Mouse (Mus musculus): ENCODE data around the gene Ralgps1. TPM values are rescaled to one million over a fixed set of nuclear protein-coding genes. Genes with fewer than 3 reads are reported as not detected.

The Ralgps1 gene
- polyA plus RNA-seq, 1 experiment = 0.47 TPM

GRCm38 (mm10) chr2:33268384-33269131 is 102.7 kb downstream of the Ralgps1 start:
- Histone ChIP-seq H3K4me3 (ENCODE audit: insufficient read depth, poor library complexity, severe bottlenecking) (no peak overlapping the region), H3K36me3 (ENCODE audit: control insufficient read depth, insufficient read depth) (no peaks in the 10 kb centered on the region), H3K79me3 (ENCODE audit: low read depth) (no peaks in the 10 kb centered on the region), H3K27me3 (ENCODE audit: control insufficient read depth, insufficient read depth, insufficient read length) (no peaks in the 10 kb centered on the region), H3ac (ENCODE audit: control insufficient read depth, insufficient read length, low read depth) (no peak overlapping the region), H3K79me2 (ENCODE audit: control insufficient read depth, insufficient read depth) (no peaks in the 10 kb centered on the region)
- TF ChIP-seq MYOG (IDR thresholded peaks at IDR 0.05; ENCODE audit: control insufficient read depth, extremely low read depth, insufficient read length) (no peak), FOSL1 (IDR thresholded peaks at IDR 0.05; ENCODE audit: insufficient read depth, low read length, poor library complexity, severe bottlenecking) (no peak), MYOD1 (IDR thresholded peaks at IDR 0.05; ENCODE audit: control insufficient read depth, insufficient read length, low read depth) (no peak), CTCF (IDR thresholded peaks at IDR 0.05; ENCODE audit: control insufficient read depth, insufficient read depth, insufficient read length) (no peak), MAX (IDR thresholded peaks at IDR 0.05) (no peak), USF1 (IDR thresholded peaks at IDR 0.05; ENCODE audit: low read depth) (no peak), CEBPB (IDR thresholded peaks at IDR 0.05; ENCODE audit: low read depth) (no peak)

GRCm38 (mm10) chr2:33267075-33267474 is 104.2 kb downstream of the Ralgps1 start:
- Histone ChIP-seq H3K36me3 (ENCODE audit: control insufficient read depth, insufficient read depth) (no peaks in the 10 kb centered on the region), H3K4me3 (ENCODE audit: insufficient read depth, poor library complexity, severe bottlenecking) (no peak overlapping the region), H3K27me3 (ENCODE audit: control insufficient read depth, insufficient read depth, insufficient read length) (no peaks in the 10 kb centered on the region), H3ac (ENCODE audit: control insufficient read depth, insufficient read length, low read depth) (no peak overlapping the region), H3K79me2 (ENCODE audit: control insufficient read depth, insufficient read depth) (no peaks in the 10 kb centered on the region), H3K79me3 (ENCODE audit: low read depth) (no peaks in the 10 kb centered on the region)
- TF ChIP-seq USF1 (IDR thresholded peaks at IDR 0.05; ENCODE audit: low read depth) = no peak
- TF ChIP-seq MYOD1 (IDR thresholded peaks at IDR 0.05; ENCODE audit: control insufficient read depth, insufficient read length, low read depth) = no peak
- no peak for TF ChIP-seq CEBPB (IDR thresholded peaks at IDR 0.05; ENCODE audit: low read depth)
- no peak for TF ChIP-seq FOSL1 (IDR thresholded peaks at IDR 0.05; ENCODE audit: insufficient read depth, low read length, poor library complexity, severe bottlenecking)
- no peak for TF ChIP-seq MYOG (IDR thresholded peaks at IDR 0.05; ENCODE audit: control insufficient read depth, extremely low read depth, insufficient read length)
- TF ChIP-seq CTCF (IDR thresholded peaks at IDR 0.05; ENCODE audit: control insufficient read depth, insufficient read depth, insufficient read length) = no peak
- no peak for TF ChIP-seq MAX (IDR thresholded peaks at IDR 0.05)

DNA sequence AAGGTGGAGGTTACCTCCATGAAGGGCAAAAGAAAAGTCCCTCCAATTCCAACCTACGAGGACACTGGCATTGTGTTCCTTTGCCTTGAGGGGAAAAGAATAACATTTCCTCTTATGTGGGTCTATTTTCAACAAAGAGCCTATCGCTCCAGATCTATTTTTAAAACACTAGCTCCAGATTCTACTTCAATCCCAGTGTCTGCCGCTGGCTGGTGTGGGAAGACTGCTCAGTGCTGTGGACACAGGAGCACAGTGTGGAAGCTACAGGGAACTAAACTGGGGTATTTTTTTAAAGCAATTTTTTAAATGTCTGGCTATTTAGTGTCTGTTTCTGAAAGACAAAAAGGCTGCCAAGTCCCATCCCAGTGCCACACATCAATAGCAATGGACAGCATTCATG is 105.5 kb downstream of the Ralgps1 start:
- no peak overlapping the region for H3ac ChIP-seq (ENCODE audit: control insufficient read depth, insufficient read length, low read depth)
- no peaks in the 10 kb centered on the region for H3K27me3 ChIP-seq (ENCODE audit: control insufficient read depth, insufficient read depth, insufficient read length)
- H3K79me3 ChIP-seq (ENCODE audit: low read depth) = no peaks in the 10 kb centered on the region
- no peak overlapping the region for H3K4me3 ChIP-seq (ENCODE audit: insufficient read depth, poor library complexity, severe bottlenecking)
- TF ChIP-seq USF1 (IDR thresholded peaks at IDR 0.05; ENCODE audit: low read depth) (no peak), CEBPB (IDR thresholded peaks at IDR 0.05; ENCODE audit: low read depth) (no peak), MAX (IDR thresholded peaks at IDR 0.05) (no peak), MYOD1 (IDR thresholded peaks at IDR 0.05; ENCODE audit: control insufficient read depth, insufficient read length, low read depth) (no peak), CTCF (IDR thresholded peaks at IDR 0.05; ENCODE audit: control insufficient read depth, insufficient read depth, insufficient read length) (no peak), MYOG (IDR thresholded peaks at IDR 0.05; ENCODE audit: control insufficient read depth, extremely low read depth, insufficient read length) (no peak), FOSL1 (IDR thresholded peaks at IDR 0.05; ENCODE audit: insufficient read depth, low read length, poor library complexity, severe bottlenecking) (no peak)
- no peaks in the 10 kb centered on the region for H3K36me3 ChIP-seq (ENCODE audit: control insufficient read depth, insufficient read depth)
- no peaks in the 10 kb centered on the region for H3K79me2 ChIP-seq (ENCODE audit: control insufficient read depth, insufficient read depth)

DNA sequence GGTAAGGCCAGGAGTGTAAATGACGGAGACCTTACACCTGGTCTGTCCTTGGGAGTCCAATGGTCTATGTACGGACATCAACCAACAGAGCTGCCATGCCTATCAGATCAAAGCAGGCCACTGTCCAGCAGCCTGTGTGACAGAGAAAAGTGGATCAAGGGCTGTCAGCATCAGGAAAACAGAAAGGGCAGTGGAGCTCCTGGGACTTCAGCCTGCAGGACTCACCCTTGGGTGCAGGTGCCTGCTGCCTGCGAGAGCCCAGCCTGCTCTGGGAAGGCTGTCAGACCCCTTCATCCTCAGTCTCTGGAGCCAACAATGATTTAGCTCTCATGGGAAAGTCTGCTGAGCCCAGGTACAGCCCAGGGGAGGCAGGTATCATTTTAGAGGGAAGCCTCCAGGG is 109.8 kb downstream of the Ralgps1 start:
- Histone ChIP-seq H3K36me3 (ENCODE audit: control insufficient read depth, insufficient read depth) (no peaks in the 10 kb centered on the region), H3ac (ENCODE audit: control insufficient read depth, insufficient read length, low read depth) (no peak overlapping the region), H3K79me2 (ENCODE audit: control insufficient read depth, insufficient read depth) (no peaks in the 10 kb centered on the region), H3K27me3 (ENCODE audit: control insufficient read depth, insufficient read depth, insufficient read length) (no peaks in the 10 kb centered on the region), H3K4me3 (ENCODE audit: insufficient read depth, poor library complexity, severe bottlenecking) (no peak overlapping the region), H3K79me3 (ENCODE audit: low read depth) (no peaks in the 10 kb centered on the region)
- TF ChIP-seq MYOG (IDR thresholded peaks at IDR 0.05; ENCODE audit: control insufficient read depth, extremely low read depth, insufficient read length) (no peak), MYOD1 (IDR thresholded peaks at IDR 0.05; ENCODE audit: control insufficient read depth, insufficient read length, low read depth) (no peak), FOSL1 (IDR thresholded peaks at IDR 0.05; ENCODE audit: insufficient read depth, low read length, poor library complexity, severe bottlenecking) (no peak), MAX (IDR thresholded peaks at IDR 0.05) (no peak), USF1 (IDR thresholded peaks at IDR 0.05; ENCODE audit: low read depth) (no peak), CEBPB (IDR thresholded peaks at IDR 0.05; ENCODE audit: low read depth) (no peak), CTCF (IDR thresholded peaks at IDR 0.05; ENCODE audit: control insufficient read depth, insufficient read depth, insufficient read length) (no peak)

DNA sequence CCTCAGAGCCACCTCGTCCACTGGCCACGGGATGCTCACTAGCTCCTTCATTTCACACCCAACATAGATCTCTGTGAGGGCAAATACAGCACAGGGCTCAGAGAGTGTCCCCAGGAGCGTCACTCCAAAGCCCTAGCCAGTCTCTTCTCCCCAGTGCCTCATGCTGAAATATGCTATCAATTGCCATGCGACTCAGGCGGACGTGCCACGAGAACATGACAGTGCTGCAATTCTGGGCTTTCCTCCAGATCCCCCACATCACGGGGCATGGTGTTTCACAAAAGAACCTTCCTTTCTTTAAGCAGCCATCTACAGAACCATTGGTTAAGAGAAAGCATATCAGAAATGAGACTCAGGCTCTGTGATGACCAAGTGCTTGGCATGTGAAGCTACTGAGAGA is 110.5 kb downstream of the Ralgps1 start:
- no peak overlapping the region for H3K4me3 ChIP-seq (ENCODE audit: insufficient read depth, poor library complexity, severe bottlenecking)
- H3K27me3 ChIP-seq (ENCODE audit: control insufficient read depth, insufficient read depth, insufficient read length) = no peaks in the 10 kb centered on the region
- H3ac ChIP-seq (ENCODE audit: control insufficient read depth, insufficient read length, low read depth) = no peak overlapping the region
- no peaks in the 10 kb centered on the region for H3K79me2 ChIP-seq (ENCODE audit: control insufficient read depth, insufficient read depth)
- H3K36me3 ChIP-seq (ENCODE audit: control insufficient read depth, insufficient read depth) = no peaks in the 10 kb centered on the region
- H3K79me3 ChIP-seq (ENCODE audit: low read depth) = no peaks in the 10 kb centered on the region
- TF ChIP-seq CTCF (IDR thresholded peaks at IDR 0.05; ENCODE audit: control insufficient read depth, insufficient read depth, insufficient read length) (no peak), MYOD1 (IDR thresholded peaks at IDR 0.05; ENCODE audit: control insufficient read depth, insufficient read length, low read depth) (no peak), USF1 (IDR thresholded peaks at IDR 0.05; ENCODE audit: low read depth) (no peak), MYOG (IDR thresholded peaks at IDR 0.05; ENCODE audit: control insufficient read depth, extremely low read depth, insufficient read length) (no peak), FOSL1 (IDR thresholded peaks at IDR 0.05; ENCODE audit: insufficient read depth, low read length, poor library complexity, severe bottlenecking) (no peak), CEBPB (IDR thresholded peaks at IDR 0.05; ENCODE audit: low read depth) (no peak), MAX (IDR thresholded peaks at IDR 0.05) (no peak)
